Mouse (Mus musculus): ENCODE data around the gene Usp11.
"Not testable (repeated sequence)": the region's sequence is repeated elsewhere in the genome, so short reads cannot be mapped to it uniquely, and the experiment has no call there.

Usp11 gene

GRCm38 (mm10) chrX:20703741-20704290 is at the start of gene Usp11:
Gene Usp11 (plus strand): TSS chrX:20703906.
- DNase-seq = peak; percentile 42

- no peak for DNase-seq
Observed at GRCm38 (mm10) chrX:20657593-20657992, 46.1 kb upstream of the Usp11 start.

GRCm38 (mm10) chrX:20658026-20658652 is 45.6 kb upstream of the Usp11 start, which contains the start of gene Uba1:
Gene Uba1 (plus strand): TSS chrX:20658326.
- DNase-seq = peak; percentile 76

DNA sequence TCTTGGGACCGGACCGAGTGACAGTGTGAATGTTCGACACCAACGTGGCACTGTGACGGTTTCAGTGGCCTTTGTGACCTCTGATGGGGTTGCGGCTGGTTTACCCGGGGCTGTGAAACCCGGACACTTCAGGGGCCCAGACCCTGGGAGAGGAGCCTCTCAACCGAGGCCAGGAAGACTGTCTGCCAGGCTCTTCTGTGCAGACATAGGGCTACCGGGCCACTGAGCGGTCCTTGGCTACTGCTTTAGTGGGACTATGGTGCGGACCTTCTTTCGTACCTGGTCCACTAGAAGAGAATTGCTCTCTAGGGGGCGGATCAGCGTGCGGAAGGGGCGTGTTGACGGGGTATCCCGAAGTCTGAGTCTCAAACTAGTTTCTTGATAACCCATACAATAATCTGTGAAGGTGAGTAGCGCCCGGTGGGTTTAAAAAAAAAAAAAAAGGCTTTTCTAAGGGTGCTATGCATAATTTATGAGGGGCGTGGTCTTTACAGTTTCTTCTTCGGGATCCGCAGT is 44.8 kb upstream of the Usp11 start:
- no peak for DNase-seq

DNA sequence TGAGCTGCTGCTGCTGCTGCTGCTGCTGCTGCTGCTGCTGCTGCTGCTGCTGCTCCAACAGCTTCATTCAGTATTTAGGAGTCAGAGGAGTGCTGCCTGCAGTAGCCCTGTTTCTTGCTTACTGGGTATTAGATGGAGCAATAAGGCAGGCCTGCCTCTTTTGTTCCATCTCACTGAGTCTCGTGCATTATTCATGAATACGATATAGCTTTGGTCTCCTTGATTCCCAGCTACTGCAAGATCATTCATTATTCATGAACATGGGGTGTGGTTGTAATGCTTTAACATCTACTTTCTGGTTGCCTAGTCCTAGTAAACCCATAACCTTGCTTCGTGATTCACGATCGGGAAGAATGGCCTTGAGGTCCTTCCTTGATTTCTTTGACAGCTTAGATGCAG is 41.4 kb upstream of the Usp11 start:
- no peak for DNase-seq

DNA sequence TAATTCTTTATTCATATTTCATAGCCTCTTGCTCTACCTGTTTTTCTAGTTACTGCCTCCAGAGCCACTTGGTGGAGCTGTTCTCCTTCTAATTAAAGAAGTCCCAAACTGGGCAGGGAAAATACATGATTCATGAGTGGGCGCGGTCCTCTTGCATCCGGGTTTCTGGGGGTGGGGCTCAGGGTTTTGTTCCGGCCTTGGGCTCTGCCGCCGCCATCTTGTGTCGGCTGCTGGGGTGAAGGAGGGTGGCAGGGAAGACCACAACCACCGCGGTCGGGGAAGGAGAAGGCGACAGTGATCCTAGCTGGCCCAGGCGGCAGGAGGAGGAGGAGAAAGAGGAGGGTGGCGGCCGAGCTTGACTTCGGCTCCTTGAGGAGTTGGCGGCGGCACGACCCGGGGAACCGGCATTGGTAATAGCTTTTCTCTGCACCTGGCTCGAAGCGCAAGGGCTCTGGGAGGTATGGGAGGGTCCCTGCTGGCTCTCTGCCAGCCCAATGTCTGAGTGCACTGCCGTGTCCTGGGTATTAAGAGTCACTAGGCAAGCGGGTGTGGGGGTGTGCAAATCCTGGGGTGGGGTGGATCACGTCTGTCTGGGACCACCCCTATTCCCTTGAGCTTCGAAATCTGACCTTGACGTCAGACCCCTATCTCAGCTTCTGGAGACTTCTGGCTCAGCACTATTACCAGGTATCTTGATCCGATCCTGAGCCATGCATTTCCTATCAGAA is 40.8 kb upstream of the Usp11 start:
- DNase-seq = peak; percentile 71

- DNase-seq = no peak
Observed at GRCm38 (mm10) chrX:20663444-20663790, 40.3 kb upstream of the Usp11 start.

GRCm38 (mm10) chrX:20687519-20688067 is 16.1 kb upstream of the Usp11 start, which contains the start of gene Cdk16:
Gene Cdk16 (plus strand): TSS chrX:20687954.
- peak; percentile 75 for DNase-seq

- peak; percentile 75 for DNase-seq
Observed at GRCm38 (mm10) chrX:20688068-20688547, 15.6 kb upstream of the Usp11 start.

GRCm38 (mm10) chrX:20688615-20689014 is 15.1 kb upstream of the Usp11 start:
- DNase-seq = peak; percentile 39

- no peak for DNase-seq
Observed at GRCm38 (mm10) chrX:20691566-20691965, 12.1 kb upstream of the Usp11 start.

GRCm38 (mm10) chrX:20692616-20693015 is 11.1 kb upstream of the Usp11 start:
- no peak for DNase-seq

- no peak for DNase-seq
Observed at GRCm38 (mm10) chrX:20695842-20696241, 7.9 kb upstream of the Usp11 start.

DNA sequence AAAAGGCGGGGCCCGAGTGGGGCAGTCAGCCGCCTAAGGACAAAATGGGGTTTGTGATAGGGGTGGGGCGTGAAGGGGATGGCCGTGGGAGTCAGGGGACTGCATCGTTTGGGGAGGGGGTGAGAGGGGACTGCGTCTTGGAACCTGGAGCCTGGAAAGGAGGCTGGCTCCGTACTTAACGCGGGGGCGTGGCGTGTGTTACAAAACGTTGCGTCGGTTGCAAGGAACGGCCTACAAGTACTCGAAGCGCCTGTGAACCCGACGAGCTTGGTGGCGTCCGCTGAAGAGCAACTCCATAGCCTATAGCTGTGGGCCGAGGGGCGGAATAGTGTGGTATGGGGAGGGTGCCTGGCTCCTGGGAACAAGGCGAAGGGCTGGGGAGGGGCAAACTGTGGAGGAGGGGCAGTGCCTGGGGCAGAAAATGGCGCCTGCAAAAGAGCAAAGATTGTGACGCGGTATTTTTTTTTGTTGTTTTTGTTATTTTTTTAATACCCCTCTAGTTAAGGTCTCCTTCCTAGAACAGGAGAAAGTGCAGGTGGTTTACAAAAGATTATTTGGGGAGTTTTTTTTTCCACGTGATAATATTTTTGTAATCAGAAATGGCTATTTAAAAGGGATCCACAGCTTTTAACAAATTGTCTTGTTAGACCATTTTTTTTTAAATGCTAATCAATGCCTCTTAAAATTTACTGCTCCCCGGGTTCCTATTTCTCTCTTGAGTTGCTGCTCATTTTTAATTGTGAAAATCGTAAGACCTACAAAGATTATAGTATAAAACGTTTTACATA is 783 bp downstream of the Usp11 start:
- peak; percentile 75 for DNase-seq

DNA sequence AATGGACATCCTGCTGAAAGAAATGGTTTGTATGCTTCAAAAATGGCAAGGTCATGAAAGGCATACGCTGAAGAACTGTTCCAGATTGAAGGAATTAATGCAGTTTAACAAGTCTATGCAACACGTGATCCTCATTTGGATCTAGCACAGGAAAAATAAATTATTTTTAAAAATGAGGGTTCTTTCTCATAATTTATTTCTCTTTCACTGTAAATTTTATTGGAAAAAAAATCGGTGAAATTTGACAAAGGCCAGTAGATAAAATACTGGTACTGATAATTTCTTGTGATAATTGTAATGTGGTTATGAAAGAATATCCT is 1.3 kb downstream of the Usp11 start:
- DNase-seq = no peak

DNA sequence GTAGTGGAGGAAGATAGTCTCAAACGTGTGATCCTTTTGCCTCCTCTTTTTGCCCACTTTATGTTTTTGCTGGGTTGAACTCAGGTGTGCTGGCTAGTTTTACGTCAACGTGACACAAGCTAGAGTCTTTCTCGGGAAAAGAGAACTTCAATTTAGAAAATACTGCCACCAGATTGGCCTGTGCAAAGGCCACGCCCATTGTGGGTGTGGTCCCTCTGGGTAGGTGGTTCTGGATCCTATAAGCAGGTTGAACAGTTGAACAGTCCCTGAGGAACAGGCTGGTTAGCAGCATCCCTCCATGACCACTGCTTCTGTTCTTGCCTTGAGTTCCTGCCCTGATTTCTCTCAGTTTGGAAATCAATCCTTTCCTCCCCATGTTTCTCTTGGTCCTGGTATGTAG is 25.0 kb downstream of the Usp11 start:
- DNase-seq = no peak

- DNase-seq = not testable (repeated sequence)
Observed at GRCm38 (mm10) chrX:20730048-20730447, 26.3 kb downstream of the Usp11 start.

DNA sequence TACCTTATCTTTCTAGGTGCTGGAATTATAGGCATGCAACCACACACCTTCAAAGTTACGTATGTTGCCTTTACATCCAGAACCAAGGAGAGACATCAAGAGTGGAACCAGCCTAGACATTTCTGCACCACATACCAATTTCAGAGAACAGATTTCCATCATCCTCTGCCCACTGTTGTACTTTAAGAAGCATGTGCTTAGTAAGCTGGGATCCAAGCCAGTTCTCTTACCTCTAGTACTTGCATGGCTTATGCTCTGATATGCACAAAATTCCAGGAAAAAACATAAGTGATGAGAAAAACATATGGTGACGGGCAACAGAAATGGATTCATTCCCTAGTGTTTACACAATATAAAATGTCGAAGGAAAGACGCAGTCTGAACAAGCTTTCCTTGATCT is 32.8 kb downstream of the Usp11 start:
- no peak for DNase-seq

- no peak for DNase-seq
Observed at GRCm38 (mm10) chrX:20748829-20749228, 45.1 kb downstream of the Usp11 start.

GRCm38 (mm10) chrX:20761201-20761600 is 57.5 kb downstream of the Usp11 start:
- no peak for DNase-seq

All from right cerebral cortex, postnatal 14 days (tissue).